Mouse (Mus musculus): ENCODE measurements at regions not wholly inside any gene's neighbourhood (a gene's known extent, or its start where the extent isn't known, plus 50 kb on each side); places are given as distances from the start of the nearest gene placed in this dataset.

GRCm38 (mm10) chr7:138493661-138494060 lies 96.1 kb upstream of the Tcerg1l start:
- TF ChIP-seq CTCF (IDR thresholded peaks at IDR 0.05; ENCODE audit: extremely low read depth, insufficient read depth, low read length) (no peak), POLR2A (IDR thresholded peaks at IDR 0.05; ENCODE audit: extremely low read depth, insufficient read depth, low read length) (no peak)
